Mouse (Mus musculus): Measurements from ENCODE around the gene Kcmf1.
"Not testable (repeated sequence)": the region's sequence is repeated elsewhere in the genome, so short reads cannot be mapped to it uniquely, and the experiment has no call there.

Gene Kcmf1

GRCm38 (mm10) chr6:72841986-72842502 is 57.7 kb downstream of the Kcmf1 start:
- DNase-seq (ENCODE audit: low read depth, low spot score) = no peak

DNA sequence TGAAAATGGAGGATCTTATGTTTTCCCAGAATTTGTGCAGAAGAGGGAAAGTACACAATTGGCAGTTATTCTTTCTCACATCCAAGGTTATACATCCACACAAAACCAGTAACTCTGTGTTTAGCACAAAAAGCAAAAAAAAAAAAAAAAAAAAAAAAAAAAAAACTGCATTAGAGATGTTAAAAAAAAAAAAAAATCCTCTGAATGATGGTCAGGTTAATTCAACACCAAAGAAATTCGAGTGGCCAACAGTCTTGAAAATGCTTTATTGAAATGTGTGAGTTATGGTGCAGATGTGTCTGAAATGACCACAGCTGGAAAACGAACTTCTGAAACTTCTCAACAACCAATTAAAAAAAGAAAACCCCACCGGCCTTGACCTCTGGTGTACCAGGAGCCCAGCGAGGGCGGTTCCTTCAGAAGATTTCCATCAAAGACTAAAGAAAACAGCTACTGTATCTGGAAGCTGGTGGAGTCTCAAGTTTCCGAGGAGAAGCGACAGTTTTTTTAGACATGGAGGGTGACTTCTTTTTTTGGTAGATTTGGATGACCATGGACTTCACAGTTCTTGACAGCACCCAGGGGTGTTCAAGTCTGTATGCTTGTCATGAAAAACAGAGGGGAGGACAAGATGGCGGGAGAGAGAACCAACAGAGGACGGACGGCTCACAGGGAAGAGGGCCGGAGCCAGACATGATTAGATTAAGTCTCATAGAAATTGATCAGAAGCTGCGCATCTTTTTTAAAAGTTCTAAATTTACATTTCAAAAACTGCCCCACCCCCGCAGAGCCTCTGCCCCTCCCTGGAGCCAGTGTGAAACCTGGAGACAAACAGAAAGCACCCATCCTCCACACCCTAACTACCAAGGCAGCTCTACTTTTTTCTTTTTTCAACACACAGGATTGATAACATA is 58.7 kb downstream of the Kcmf1 start:
- no peak for DNase-seq (ENCODE audit: low read depth, low spot score)

DNA sequence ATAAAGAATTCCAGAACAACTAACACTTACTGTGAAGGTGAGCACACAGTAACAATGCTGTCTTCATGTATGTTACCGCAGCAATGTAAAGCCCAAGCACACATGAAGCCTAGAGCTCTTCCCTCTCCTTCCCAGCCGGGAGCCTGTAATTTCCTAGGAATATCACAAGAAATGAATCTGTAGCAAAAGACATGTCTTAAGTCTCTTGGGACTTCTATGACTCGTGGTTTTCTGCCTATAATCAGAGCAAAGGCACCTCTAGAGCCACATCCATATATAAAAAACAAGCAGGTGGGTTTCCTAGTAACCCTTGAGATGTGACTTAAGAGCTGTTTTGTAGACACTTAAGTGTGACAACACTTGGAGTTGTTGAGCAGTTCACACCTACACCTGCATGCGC is 62.0 kb downstream of the Kcmf1 start:
- DNase-seq (ENCODE audit: low read depth, low spot score) = no peak

- no peak for DNase-seq (ENCODE audit: low read depth, low spot score)
These were observed 65.3 kb downstream of the Kcmf1 start for GRCm38 (mm10) chr6:72834518-72834917.

- no peak for DNase-seq (ENCODE audit: low read depth, low spot score)
These were observed 67.9 kb downstream of the Kcmf1 start for GRCm38 (mm10) chr6:72831858-72832257.

DNA sequence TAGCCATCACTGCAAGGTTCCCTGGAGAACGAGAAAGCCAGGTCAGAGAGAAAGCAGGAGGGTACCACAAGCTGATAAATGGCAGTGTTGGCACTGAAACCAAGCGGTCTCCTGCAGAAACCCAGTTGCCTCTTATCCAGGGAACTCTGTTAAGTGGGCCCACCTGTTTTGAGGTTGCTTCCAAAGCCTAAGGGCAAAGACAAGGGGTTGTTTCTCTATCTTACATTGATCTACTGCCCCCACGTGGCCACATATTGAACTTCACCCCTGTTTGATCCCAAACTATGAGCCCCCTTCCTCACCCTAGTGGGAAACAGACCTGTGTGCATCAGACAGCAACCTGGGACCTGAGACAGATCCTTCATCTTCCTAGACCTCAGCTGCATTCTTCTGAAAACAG is 68.5 kb downstream of the Kcmf1 start:
- no peak for DNase-seq (ENCODE audit: low read depth, low spot score)

GRCm38 (mm10) chr6:72828857-72829256 is 70.9 kb downstream of the Kcmf1 start:
- DNase-seq (ENCODE audit: low read depth, low spot score) = no peak

GRCm38 (mm10) chr6:72828037-72828436 is 71.7 kb downstream of the Kcmf1 start:
- DNase-seq (ENCODE audit: low read depth, low spot score) = not testable (repeated sequence)

DNA sequence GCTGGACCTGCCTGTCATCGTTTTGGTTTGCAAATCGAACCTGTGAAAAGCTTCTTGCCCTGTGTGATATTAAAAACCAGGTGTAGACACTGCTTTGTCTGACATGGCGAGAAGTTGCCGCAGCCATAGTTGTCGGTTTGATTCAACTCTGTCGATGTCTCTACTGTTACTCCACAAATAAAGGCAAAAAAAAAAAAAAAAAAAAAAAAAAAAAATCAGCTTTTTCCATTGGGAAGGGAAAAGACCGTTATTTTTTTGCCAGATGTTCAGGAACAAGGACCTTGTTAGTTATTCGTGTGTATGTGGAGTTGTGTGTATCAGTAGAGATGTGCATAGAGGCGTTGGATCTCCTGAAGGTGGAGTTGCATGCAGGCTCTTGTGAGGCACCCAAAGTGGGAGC is 74.0 kb downstream of the Kcmf1 start:
- no peak for DNase-seq (ENCODE audit: low read depth, low spot score)

DNA sequence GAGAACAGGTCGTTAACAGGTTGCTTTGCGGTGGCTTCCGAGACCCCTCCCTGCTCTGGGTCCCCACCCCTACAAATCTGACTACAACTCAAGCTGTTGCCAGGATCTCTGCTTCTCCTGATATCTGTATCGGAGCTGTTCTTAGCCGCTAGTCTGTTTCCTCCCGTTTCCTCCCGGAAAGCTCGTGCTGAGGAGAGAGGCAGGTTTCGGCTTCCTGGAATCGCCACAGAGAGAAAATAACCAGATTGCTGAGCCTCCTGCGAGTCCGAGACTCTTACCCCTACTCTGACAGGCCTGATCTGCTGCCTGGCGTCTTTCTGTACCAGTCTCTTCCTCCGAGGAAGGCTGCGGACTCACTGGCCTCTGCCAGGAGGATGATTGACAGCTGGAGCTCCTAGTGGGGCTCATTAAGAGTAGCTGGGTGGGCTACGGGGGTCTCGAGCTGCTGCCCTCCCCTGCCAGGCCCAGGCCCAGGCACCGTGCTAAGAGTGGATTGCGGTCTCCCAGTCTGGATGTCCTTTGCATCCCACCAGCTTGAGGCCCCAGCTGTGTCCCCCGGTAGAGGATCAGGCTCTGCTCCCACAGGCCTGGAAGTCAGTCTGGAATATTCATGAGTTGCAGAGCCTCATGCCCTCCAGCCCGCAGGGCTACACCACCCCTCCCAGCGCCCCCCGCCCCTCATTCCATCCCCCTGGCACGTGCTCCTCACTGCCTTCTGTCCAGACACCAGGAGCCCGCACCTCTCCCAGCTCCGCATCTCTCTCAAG is 74.6 kb downstream of the Kcmf1 start:
- no peak for DNase-seq (ENCODE audit: low read depth, low spot score)

DNA sequence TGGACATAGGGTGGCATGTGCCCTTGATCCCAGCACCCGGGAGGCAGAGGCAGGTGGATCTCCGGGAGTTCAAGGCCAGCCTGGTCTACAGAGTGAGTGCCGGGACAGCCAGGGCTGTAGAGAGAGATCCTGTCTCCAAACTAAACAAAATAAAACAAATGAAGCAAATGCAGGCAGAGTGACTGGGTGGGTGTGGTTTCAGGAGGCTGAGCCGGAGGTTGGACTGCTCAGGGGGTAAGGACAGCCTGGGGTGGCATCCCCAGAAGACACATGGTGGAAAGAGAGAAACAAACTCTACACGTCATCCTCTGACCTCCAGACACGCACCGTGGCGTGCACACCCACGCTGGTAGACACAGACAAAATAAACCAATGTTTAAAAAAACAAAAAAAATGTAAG is 86.3 kb downstream of the Kcmf1 start:
- no peak for DNase-seq (ENCODE audit: low read depth, low spot score)

- DNase-seq (ENCODE audit: low read depth, low spot score) = no peak
These were observed 89.5 kb downstream of the Kcmf1 start for GRCm38 (mm10) chr6:72810248-72810647.

GRCm38 (mm10) chr6:72809522-72810149 is 90.1 kb downstream of the Kcmf1 start:
- DNase-seq (ENCODE audit: low read depth, low spot score) = no peak

GRCm38 (mm10) chr6:72808342-72808741 is 91.4 kb downstream of the Kcmf1 start:
- DNase-seq (ENCODE audit: low read depth, low spot score) = no peak

GRCm38 (mm10) chr6:72803669-72804068 is 96.1 kb downstream of the Kcmf1 start:
- no peak for DNase-seq (ENCODE audit: low read depth, low spot score)

DNA sequence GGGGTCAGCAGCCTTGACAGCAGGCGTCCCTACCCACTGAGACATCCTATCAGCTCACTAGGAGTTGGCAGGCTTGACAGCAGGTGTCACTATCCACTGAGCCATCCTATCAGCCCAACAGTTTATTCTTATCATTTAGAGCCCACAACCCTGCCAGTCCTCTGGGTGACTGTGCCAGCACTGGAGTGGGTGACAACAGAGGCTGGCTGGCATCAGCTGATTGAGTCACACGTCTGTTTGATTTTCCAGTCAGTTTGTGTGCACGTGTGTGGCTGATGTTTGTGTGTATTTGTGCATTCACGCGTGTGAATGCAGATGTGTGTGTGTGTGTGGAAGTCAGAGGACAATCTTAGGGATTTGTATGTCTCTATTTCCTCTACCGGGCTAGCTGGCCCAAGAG is 97.7 kb downstream of the Kcmf1 start:
- no peak for DNase-seq (ENCODE audit: low read depth, low spot score)

DNA sequence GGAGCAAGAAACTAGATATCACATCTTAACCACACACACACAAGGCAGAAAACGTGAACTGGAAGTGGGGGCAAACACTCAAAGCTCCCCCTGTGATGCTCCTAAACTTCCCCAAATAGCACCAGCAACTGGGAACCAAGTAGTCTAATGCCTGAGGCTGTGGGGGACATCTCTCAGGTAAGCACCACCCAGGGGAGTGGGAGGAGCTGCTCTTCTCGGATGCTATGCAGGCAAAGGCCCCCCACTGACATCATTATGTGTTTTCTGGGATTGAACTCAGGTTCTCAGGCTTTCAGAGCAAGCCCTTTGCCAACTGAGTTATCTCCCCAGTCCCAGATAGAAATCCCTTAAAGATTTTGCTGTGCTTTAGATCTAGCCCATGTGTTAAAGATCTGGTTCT is 99.1 kb downstream of the Kcmf1 start:
- DNase-seq (ENCODE audit: low read depth, low spot score) = no peak

GRCm38 (mm10) chr6:72797763-72798162 is 102.0 kb downstream of the Kcmf1 start:
- no peak for DNase-seq (ENCODE audit: low read depth, low spot score)

- no peak for DNase-seq (ENCODE audit: low read depth, low spot score)
These were observed 104.3 kb downstream of the Kcmf1 start for GRCm38 (mm10) chr6:72795444-72795843.

- no peak for DNase-seq (ENCODE audit: low read depth, low spot score)
These were observed 104.9 kb downstream of the Kcmf1 start for GRCm38 (mm10) chr6:72794870-72795269.

DNA sequence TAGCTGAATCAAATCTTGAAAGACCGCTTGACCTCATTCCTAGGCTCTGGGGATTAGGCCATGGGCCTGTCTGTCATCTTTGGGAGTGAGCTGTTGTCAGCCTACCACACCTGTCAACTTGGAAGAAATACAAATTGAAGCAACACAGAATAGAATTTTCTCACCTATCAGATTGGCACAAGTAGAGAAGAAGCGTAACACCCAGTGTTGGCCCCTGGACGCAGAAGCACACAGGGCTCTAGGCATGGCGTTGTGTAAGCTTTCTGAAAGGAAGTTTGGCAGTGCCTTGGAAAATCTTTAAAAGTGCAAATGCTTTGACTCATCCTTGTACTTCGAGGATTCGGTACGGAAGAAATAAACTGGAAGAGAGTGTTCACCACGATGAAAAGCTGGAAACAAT is 107.1 kb downstream of the Kcmf1 start:
- no peak for DNase-seq (ENCODE audit: low read depth, low spot score)

Data from telencephalon, adult 2 months (tissue).